In the genomic region with DNA sequence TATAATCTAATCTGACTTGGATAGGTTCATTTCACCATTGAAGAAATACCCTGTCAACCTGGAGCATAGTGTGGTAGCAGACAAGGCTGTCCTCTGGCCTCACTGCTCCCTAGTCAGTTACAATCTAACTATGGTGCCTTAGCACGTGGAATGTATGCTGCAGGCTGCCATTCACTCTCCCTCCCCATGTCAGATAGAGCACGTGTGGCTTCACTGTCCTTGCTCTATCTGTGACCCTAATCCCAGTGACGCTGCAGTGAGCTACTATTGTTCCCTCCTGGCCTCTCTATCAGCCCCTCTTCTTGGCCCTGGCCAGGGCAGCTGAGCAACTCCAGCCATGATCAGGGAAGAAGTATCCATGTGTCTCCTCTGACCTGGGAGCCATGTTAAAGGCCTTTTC, we compare ENCODE assay signal across 22 mouse cellular contexts. TPM values are rescaled to one million over a fixed set of nuclear protein-coding genes. Genes with fewer than 3 reads are reported as not detected.
DNase-seq lines count a peak whose midpoint lies in the region; ATAC-seq and TF ChIP-seq lines count a peak whose summit lies in the region.
"Had no signal": no experiment of that assay in that cellular context is flagged by ENCODE, and none has a peak within 500 bp of the region (broad histone marks: within the 10 kb centered on the region; RNA-seq: fewer than 3 reads in every experiment).

No protein-coding gene starts in this region.

- no peak for DNase-seq in forebrain, embryonic 10.5 days (ENCODE audit: extremely low spot score, low spot score)
- no peak for DNase-seq in liver, adult 2 months (ENCODE audit: extremely low read depth, low read depth, low spot score)
- DNase-seq in liver: no peak
- peak; percentile 34 for DNase-seq in retina, postnatal 1 day
- DNase-seq in kidney, postnatal 10 days: no peak
- DNase-seq: adrenal gland, postnatal 10 days; B cell, adult 2 months; cerebellum, adult 11 months; gastrocnemius, adult 2 months; gastrocnemius, postnatal 25 days; heart, adult 18-20 months; heart, postnatal 10 days had no signal

- TF ChIP-seq CTCF in liver, adult 2 months (IDR thresholded peaks at IDR 0.05; ENCODE audit: low read depth, low read length): no peak

- no peak overlapping the region for H3K4me3 ChIP-seq in forebrain, embryonic 10.5 days
- no peak overlapping the region for H3K4me3 ChIP-seq in forebrain, embryonic 15.5 days
- H3K4me3 ChIP-seq in liver, adult 2 months (ENCODE audit: insufficient read depth, low read depth, low read length): no peak overlapping the region
- no peak overlapping the region for H3K4me3 ChIP-seq in liver, embryonic 15.5 days (replicated peaks)
- H3K4me3 ChIP-seq: embryonic facial prominence, embryonic 12.5 days; forebrain, embryonic 13.5 days; gastrocnemius, adult 2 months; heart, embryonic 13.5 days; hindbrain, embryonic 13.5 days had no signal

- no peaks in the 10 kb centered on the region for H3K36me3 ChIP-seq in forebrain, embryonic 10.5 days (replicated peaks)
- no peaks in the 10 kb centered on the region for H3K36me3 ChIP-seq in forebrain, embryonic 15.5 days
- no peaks in the 10 kb centered on the region for H3K36me3 ChIP-seq in liver, adult 2 months (ENCODE audit: control insufficient read depth, insufficient read depth, low read length)
- H3K36me3 ChIP-seq in liver, embryonic 15.5 days (replicated peaks): no peaks in the 10 kb centered on the region
- H3K36me3 ChIP-seq: embryonic facial prominence, embryonic 12.5 days; G1E; heart, embryonic 13.5 days; hindbrain, embryonic 13.5 days had no signal

- 37% methylated on average over 3 of the region's 3 CpGs for WGBS in forebrain, embryonic 10.5 days
- 20% methylated on average over 3 of the region's 3 CpGs for WGBS in forebrain, embryonic 15.5 days
- WGBS in liver, adult 2 months: 58% methylated on average over 3 of the region's 3 CpGs
- WGBS in liver, embryonic 15.5 days (ENCODE audit: insufficient replicate concordance): 22% methylated on average over 3 of the region's 3 CpGs

- no peak for TF ChIP-seq POLR2A in liver, adult 2 months (IDR thresholded peaks at IDR 0.05; ENCODE audit: extremely low read depth, insufficient read depth, low read length)

- no peaks in the 10 kb centered on the region for H3K79me2 ChIP-seq in liver, adult 2 months (ENCODE audit: control insufficient read depth, insufficient read depth, low read length)

- H3K27ac ChIP-seq in forebrain, embryonic 10.5 days: 0 out of 2 replicates have a peak overlapping the region, but pooled peaks have one; percentile 25
- H3K27ac ChIP-seq in forebrain, embryonic 15.5 days (replicated peaks): no peak overlapping the region
- peak overlapping the region; percentile 62; the same call in 1 of the 2 replicates for H3K27ac ChIP-seq in liver, adult 2 months (replicated peaks; ENCODE audit: insufficient read depth, low read depth, low read length)
- H3K27ac ChIP-seq in liver, embryonic 15.5 days (replicated peaks): 0 out of 2 replicates have a peak overlapping the region, but pooled peaks have one; percentile 16
- H3K27ac ChIP-seq: embryonic facial prominence, embryonic 12.5 days; forebrain, embryonic 13.5 days; gastrocnemius, adult 2 months; heart, embryonic 13.5 days; hindbrain, embryonic 13.5 days; hindbrain, postnatal 0 days had no signal

- no peaks in the 10 kb centered on the region; the same call in 1 of the 2 replicates for H3K4me1 ChIP-seq in forebrain, embryonic 10.5 days
- H3K4me1 ChIP-seq in forebrain, embryonic 15.5 days: no peaks in the 10 kb centered on the region
- peaks cover 17% of the 10 kb centered on the region for H3K4me1 ChIP-seq in liver, adult 2 months (ENCODE audit: control insufficient read depth, insufficient read depth, low read length)
- H3K4me1 ChIP-seq in liver, embryonic 15.5 days (replicated peaks): peaks cover 30% of the 10 kb centered on the region
- H3K4me1 ChIP-seq: forebrain, embryonic 13.5 days; hindbrain, embryonic 13.5 days had no signal

- no peaks in the 10 kb centered on the region for H3K27me3 ChIP-seq in forebrain, embryonic 10.5 days (ENCODE audit: poor library complexity, severe bottlenecking)
- no peaks in the 10 kb centered on the region for H3K27me3 ChIP-seq in forebrain, embryonic 15.5 days
- no peaks in the 10 kb centered on the region for H3K27me3 ChIP-seq in liver, adult 2 months (ENCODE audit: control insufficient read depth, insufficient read depth, low read length)
- no peaks in the 10 kb centered on the region for H3K27me3 ChIP-seq in liver, embryonic 15.5 days
- H3K27me3 ChIP-seq: embryonic facial prominence, embryonic 12.5 days; forebrain, embryonic 13.5 days; heart, embryonic 13.5 days; hindbrain, embryonic 13.5 days had no signal

- H3K9me3 ChIP-seq in forebrain, embryonic 10.5 days: no peaks in the 10 kb centered on the region
- H3K9me3 ChIP-seq in forebrain, embryonic 15.5 days: no peaks in the 10 kb centered on the region
- no peaks in the 10 kb centered on the region for H3K9me3 ChIP-seq in liver, embryonic 15.5 days (replicated peaks)
- H3K9me3 ChIP-seq: embryonic facial prominence, embryonic 12.5 days; forebrain, embryonic 13.5 days; G1E; heart, embryonic 13.5 days; hindbrain, embryonic 13.5 days had no signal

- no peak overlapping the region for H3K4me2 ChIP-seq in forebrain, embryonic 15.5 days (replicated peaks)
- H3K4me2 ChIP-seq in liver, embryonic 15.5 days: no peak overlapping the region
- H3K4me2 ChIP-seq: embryonic facial prominence, embryonic 12.5 days; forebrain, embryonic 13.5 days; heart, embryonic 13.5 days; hindbrain, embryonic 13.5 days had no signal

- no peak for ATAC-seq in forebrain, embryonic 15.5 days (replicated peaks)
- no peak; the same call in 1 of the 2 replicates for ATAC-seq in liver, embryonic 15.5 days (ENCODE audit: insufficient read depth)
- ATAC-seq in megakaryocyte-erythroid progenitor cell, adult 5-6 weeks (replicated peaks; ENCODE audit: low FRiP score, low TSS enrichment, poor library complexity, severe bottlenecking): no peak; the same call in 1 of the 2 replicates
- ATAC-seq: CD4-positive, CD25-positive, alpha-beta regulatory T cell, adult 4 months; forebrain, embryonic 13.5 days; hindbrain, postnatal 0 days had no signal

- H3K9ac ChIP-seq in forebrain, embryonic 15.5 days (replicated peaks): no peak overlapping the region
- H3K9ac ChIP-seq in liver, adult 2 months (ENCODE audit: low read depth, low read length): no peak overlapping the region
- H3K9ac ChIP-seq in liver, embryonic 15.5 days: no peak overlapping the region
- H3K9ac ChIP-seq: embryonic facial prominence, embryonic 12.5 days; forebrain, embryonic 13.5 days; hindbrain, embryonic 13.5 days had no signal

RNA-seq across cellular contexts. Expression of gene Plin2, which starts 11.6 kb away (rescaled TPM):
- polyA plus RNA-seq in forebrain, embryonic 10.5 days (2016; fragmentation: Nextera tagmentation; extraction: Ambion mirVana): 72.9 and 73.7 TPM in 2 replicates
- 39.9 and 40.7 TPM in 2 replicates for polyA plus RNA-seq in forebrain, embryonic 15.5 days (2015; fragmentation: Nextera tagmentation; extraction: Ambion mirVana)
- total RNA-seq in liver, adult 2 months (2014; rRNA removed): 294 and 339 TPM in 2 replicates
- 449 and 502 TPM in 2 replicates for polyA plus RNA-seq in liver, adult 2 months (2012; rRNA removed)
- polyA plus RNA-seq in liver, embryonic 15.5 days (2015; fragmentation: Nextera tagmentation; extraction: Ambion mirVana): 154 and 163 TPM in 2 replicates
- total RNA-seq in megakaryocyte-erythroid progenitor cell, adult 5-6 weeks (2014; fragmentation: Nextera tagmentation): 60.3 and 71.1 TPM in 2 replicates
- total RNA-seq in megakaryocyte-erythroid progenitor cell, adult 5-6 weeks (2017): 80.0 and 80.6 TPM in 2 replicates
